Mouse (Mus musculus) heart, postnatal 25 days (tissue): ENCODE results near the gene Dis3l. TPM values are rescaled to one million over a fixed set of nuclear protein-coding genes. Genes with fewer than 3 reads are reported as not detected.
"Not testable (repeated sequence)": the region's sequence is repeated elsewhere in the genome, so short reads cannot be mapped to it uniquely, and the experiment has no call there.

Experiments
- DNase-seq: peaks from one replicate; pipeline ENCODE4 v3.0.0; 2022; ENCODE audit warnings: low spot score
- intact Hi-C: fragments of 180-260 bp; cut with DNase I; formaldehyde crosslinking; loops from one replicate; pipeline ENCODE4 v1.15.1; 2025
- total RNA-seq, 2 experiments: library from RNA; stranded (reverse); gene quantifications; 2 replicates each; pipeline ENCODE4 v1.2.3; 2021

The Dis3l gene
- total RNA-seq, 2 experiments from 2014 or later = 24.5 to 26.4 TPM

DNA sequence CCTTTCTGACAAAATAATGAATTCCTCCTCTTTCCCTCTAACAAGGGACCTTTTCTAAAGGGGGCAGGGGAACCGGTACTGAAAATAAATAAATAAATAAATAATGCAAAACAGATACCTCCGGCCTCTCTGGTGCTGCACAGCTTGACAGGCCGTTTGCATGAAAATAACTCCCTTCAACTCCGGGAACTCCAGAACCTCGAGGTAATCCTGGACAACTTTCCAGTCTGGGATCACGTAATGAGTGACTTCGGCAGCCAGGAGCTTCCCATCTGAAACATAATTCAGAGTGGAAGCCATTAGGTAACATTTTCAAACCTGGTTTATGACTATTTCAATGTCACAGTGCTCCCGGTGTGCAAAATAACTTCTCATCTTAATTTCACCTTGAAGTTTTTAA lies 1.7 kb downstream of the Dis3l start:
- DNase-seq = no peak
- intact Hi-C loops = no loop called here

- DNase-seq = no peak
- intact Hi-C loops = no loop called here
Observed at GRCm38 (mm10) chr9:64335825-64336224, 5.3 kb downstream of the Dis3l start.

DNA sequence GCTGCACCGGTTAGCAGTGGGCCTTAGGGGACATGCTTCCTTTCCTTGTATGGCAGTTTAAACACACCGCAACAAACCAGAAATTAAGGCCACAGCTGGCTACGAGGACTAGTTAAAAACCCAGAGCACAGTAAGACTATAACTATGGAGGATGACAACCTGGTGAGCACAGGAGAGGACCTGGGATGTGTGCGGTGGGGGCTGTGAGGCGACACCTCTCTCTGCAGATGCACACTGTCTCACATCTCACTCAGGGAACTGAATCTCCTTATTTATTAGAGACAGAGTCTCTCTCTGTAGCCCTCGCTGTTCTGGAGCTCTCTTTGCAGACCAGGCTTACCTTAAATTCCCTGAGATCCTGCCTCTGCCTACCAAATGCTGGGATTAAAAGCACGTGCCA lies 17.1 kb downstream of the Dis3l start:
- intact Hi-C loops = no loop called here
- no peak for DNase-seq

GRCm38 (mm10) chr9:64316986-64317385 lies 24.1 kb downstream of the Dis3l start:
- DNase-seq = no peak
- intact Hi-C loops = no loop called here

GRCm38 (mm10) chr9:64314696-64315095 lies 26.4 kb downstream of the Dis3l start:
- intact Hi-C loops = no loop called here
- DNase-seq = no peak

DNA sequence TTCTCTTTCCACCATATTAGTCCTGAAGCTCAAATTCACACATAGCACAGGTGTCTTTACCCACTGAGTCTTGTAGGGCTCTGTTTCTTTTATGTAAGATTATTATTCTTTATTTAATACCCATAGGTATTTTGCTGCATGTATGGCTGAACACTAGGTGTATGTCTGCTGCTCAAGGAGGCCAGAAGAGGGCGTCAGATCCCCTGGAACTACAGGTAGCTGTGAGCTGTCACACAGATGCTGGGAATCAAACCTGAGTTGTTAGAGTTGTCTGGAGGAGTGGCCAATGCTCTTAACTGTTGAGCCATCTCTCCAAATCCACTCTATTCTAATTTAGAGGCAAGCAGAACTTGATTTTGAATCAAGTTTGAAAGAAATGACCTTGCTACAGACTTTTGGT lies 29.0 kb downstream of the Dis3l start:
- intact Hi-C loops = no loop called here
- DNase-seq = no peak

- intact Hi-C loops = no loop called here
- DNase-seq = no peak
Observed at GRCm38 (mm10) chr9:64310996-64311785, 29.9 kb downstream of the Dis3l start.

DNA sequence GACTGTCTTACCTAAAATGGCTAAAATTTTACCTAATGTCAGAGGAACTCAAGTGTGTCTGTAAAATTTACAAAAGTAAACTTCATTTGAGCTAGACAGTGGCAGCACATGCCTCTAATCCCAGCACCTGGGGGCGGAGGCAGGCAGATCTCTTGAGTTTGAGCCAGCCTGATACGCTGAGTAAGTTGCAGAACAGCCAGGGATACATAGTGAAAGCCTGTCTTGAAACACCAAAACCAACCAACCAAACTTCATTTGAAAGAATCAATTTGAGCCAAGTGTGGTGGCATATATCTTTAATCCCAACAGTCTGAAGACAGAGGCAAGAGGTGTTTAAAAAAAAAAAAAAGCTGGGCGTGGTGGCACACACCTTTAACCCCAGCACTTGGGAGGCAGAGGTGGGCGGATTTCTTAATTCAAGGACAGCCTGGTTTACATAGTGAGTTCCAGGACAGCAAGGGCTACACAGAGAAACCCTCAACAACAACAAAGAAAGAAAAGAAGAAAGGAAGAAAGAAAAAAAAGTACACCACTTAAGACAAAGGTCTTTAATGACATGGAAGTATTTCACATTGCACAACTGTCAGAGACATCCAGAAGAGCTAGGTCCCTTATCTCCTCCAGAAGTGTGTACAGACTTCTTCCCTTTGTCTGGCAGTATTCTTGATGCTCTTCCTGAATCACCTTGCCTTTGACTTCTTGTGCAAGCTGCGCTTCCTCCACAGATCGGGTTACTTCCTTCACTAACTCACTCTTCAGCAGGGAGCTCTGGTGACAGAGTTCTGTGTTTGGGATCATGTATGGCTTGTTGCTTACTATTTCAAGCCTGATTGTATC lies 34.4 kb downstream of the Dis3l start:
- intact Hi-C loops = no loop called here
- DNase-seq = no peak

GRCm38 (mm10) chr9:64303086-64303485 lies 38.0 kb downstream of the Dis3l start:
- DNase-seq, intact Hi-C loops: not testable (repeated sequence)

- no peak for DNase-seq
- intact Hi-C loops = no loop called here
Observed at GRCm38 (mm10) chr9:64282404-64282987, 58.6 kb downstream of the Dis3l start.

DNA sequence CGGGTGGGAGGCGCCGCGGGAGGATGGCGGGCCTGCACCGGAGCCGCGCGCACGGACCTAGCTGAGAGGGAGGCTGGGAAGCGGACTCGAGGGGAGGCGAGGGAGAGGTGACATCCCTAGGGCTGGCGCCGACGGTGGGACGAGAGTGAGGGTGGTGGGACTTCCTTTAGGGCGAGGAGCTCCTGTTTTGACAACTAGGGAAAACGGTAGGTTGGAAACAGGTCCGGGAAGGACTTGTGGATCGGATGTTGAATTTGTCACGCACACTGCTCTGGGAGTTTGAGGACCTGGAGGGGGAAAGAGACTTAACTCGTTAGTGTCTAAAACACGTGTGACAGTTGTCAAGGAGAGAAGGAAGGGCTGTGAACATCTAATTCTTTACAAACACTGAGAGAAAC lies 59.3 kb downstream of the Dis3l start:
- intact Hi-C loops = loop anchor here (2.0 kb wide), 1 partner anchor 59 kb away; the partner anchor contains the start of gene Dis3l
- DNase-seq = no peak

DNA sequence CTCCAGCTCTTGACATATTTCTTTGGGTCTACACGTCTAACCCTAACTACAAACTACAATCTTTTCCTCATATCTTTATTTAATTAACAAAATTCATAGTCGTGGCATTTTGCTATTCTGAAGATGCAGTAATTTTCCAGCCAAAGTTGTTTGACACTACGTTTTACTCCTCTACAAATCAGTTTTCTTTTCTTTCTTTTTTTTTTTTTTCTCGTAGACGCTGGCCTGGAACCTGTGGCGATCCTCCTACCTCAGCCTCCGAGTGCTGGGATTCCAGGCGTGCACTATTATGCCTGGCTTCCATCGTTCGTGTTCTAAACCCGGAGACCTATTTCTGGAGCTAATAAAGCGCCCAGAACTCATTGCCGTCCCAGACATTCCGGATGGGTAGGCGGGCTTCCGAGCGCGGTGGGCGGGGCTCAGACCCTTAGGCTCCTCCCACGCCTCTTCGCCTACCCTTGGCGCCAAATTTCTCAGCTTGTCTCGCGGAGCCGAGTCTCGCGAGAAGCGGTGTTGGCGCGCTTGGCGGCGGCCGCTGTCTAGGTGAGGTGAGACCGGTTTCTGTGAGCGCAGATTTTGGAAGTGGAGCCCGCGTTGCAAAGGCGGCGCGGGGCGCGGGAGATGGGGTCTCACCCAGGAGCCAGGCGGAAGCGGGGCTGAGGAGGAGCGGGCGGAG lies 59.8 kb downstream of the Dis3l start, which contains the start of gene Tipin:
TSS of gene Tipin (plus strand) at position 477 of the 676 bp plus-strand sequence.
- peak; percentile 91 for DNase-seq
- intact Hi-C loops = loop anchor here (2.0 kb wide), 1 partner anchor 60 kb away; the partner anchor contains the start of gene Dis3l

DNA sequence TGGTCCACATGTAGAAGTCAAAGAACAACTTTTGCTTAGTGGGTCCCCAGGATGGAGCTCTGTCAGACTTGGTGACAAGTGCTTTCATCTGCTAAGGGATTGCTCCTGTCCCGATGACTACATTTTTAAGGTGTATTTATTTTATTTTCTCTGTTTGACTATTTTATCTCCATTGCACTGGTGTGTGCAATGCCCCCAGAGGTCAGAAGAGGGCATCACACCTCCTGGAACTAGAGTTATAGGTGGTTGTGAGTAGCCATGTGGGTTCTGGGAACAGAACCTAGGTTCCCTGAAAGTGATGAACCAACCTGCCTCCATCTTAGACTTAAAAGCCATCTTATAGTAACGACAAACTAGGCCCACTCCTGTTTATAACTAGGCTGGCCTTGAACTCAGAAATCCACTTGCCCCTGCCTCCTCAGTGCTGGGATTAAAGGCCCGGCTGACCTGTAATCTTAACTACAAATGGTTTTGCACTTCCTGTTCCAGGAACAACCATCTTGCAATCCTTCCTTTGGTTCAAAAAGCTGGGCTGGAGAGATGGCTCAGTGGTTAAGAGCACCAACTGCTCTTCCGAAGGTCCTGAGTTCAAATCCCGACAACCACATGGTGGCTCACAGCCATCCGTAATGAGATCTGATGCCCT lies 62.3 kb downstream of the Dis3l start:
- intact Hi-C loops = no loop called here
- DNase-seq = no peak

DNA sequence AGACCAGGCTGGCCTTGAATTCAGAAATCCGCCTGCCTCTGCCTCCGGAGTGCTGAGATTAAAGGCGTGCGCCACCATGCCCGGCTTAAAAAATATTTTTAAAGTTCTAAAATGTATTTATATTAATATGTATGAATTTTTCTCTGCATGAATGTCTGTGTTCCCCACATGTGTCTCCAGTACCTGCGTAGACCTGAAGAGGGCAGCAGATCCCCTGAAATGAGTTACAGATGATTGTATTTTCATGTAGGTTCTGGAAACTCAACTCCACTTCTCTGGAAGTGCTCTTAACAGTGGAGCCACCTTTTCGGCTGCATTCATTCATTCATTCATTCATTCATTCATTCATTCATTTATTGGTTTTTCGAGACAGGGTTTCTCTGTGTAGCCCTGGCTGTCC lies 63.4 kb downstream of the Dis3l start:
- DNase-seq = no peak
- intact Hi-C loops = no loop called here

DNA sequence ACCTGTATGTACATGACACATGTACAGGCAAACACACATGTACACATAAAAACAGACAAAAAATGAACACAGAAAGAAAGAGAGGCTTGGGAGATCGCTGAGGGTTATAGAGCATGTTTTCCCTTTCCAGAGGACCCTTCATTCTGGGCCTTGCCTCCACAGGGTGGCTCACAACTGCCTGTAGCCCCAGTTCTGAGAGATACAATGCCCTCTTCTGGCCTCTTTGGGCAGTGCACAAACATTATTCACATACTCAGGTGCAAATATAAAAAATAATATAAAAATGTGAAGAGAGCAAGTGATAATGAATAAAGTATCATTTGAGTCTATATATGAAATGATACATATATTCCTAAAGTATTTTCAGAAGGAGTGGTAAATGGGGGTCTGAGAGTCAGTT lies 66.2 kb downstream of the Dis3l start:
- intact Hi-C loops = no loop called here
- DNase-seq = no peak

DNA sequence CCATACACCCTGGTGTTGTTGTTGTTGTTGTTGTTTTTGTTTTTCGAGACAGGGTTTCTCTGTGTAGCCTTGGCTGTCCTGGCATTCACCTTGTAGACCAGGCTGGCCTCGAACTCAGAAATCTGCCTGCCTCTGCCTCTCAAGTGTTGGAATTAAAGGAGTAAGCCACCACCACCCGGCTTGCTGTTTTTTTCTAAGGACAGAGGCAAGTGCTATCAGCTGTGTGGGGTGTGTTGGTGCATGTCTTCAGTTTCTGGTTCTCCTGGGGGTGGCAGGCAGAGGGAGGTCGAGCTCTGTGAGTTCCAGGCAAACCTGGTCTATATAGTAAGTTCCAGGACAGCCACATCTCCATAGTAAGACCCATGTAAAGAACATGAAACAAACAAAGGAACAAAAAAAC lies 66.8 kb downstream of the Dis3l start:
- intact Hi-C loops = no loop called here
- no peak for DNase-seq

DNA sequence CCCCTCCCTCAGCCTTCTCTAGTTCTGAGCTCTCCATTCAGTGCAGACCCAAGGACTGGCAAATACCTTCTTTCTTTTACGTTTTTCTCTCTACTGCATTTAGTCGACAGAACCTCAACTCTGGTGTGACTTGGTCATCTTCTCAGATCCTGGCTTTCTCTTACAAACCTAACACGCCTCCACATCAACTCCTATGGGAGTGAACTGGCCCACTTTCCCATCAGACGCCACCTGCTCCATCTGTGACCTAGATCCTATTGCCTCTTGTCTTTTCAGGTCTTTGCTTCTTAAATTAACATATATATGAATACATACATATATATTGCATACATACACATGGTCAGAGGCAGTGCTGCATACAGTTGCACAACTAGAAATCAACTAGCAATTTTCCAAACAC lies 67.3 kb downstream of the Dis3l start:
- intact Hi-C loops = loop anchor here (2.0 kb wide), 1 partner anchor 135 kb away; no protein-coding TSS in a partner anchor
- no peak for DNase-seq

DNA sequence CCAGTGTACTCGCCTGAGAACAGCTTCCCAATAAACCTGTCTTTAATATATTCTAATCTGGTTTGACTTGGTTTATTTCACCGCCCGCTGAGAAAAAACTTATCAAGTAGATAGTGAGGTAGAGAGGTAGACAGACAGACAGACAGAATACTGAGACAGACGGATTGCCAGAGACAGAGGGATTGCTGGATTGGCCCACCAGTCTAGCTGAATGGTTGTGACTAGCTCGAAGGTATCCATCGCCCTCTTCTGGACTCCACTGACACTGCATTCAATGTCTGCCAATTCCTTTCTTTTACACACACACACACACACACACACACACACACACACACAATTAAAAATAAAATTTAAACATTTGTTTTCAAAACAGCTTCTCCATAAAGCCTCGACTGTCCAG lies 68.5 kb downstream of the Dis3l start:
- DNase-seq = no peak

GRCm38 (mm10) chr9:64271249-64271648 lies 69.8 kb downstream of the Dis3l start:
- no peak for DNase-seq
- intact Hi-C loops = no loop called here

More for the DNA sequence above, 68.5 kb downstream of the Dis3l start:
- intact Hi-C loops = loop anchor here (2.0 kb wide), 1 partner anchor 134 kb away; no protein-coding TSS in a partner anchor
